Mouse (Mus musculus): ENCODE measurements around the gene Gm17622. TPM values are rescaled to one million over a fixed set of nuclear protein-coding genes. Genes with fewer than 3 reads are reported as not detected.

Gene Gm17622
- polyA plus RNA-seq, 1 experiment from 2014 or later, result not detected

DNA sequence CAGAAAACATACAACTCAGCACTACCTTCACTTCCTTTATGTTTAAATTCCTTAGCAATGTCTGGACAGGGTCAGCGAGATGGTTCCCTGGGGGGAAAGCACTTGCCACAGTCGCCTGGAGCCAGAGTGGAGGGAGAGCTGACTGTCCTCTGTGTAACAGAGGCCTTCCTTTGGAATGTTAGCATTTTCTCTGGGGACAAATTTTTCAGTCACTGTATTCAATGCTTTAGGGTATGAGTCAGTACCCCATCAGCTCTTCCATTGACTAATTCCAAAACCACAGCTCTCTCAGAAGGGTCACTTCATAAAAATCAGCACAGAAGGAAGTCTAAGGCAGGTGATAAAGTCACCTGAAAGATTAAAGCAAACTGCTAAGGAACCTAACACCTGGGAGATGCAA, 43.2 kb downstream of the Gm17622 start:
- no peaks in the 10 kb centered on the region for H3K36me3 ChIP-seq (ENCODE audit: control insufficient read depth, insufficient read depth, low read length)
- whole genome bisulfite sequencing, result 47% methylated on average over 2 of the region's 2 CpGs
- no peak overlapping the region for H3K4me2 ChIP-seq (ENCODE audit: low read length)
- H3K27ac ChIP-seq (replicated peaks; ENCODE audit: low read depth, low read length), result no peak overlapping the region
- H3K27me3 ChIP-seq (ENCODE audit: control insufficient read depth, insufficient read depth, low read length), result no peaks in the 10 kb centered on the region
- no peak for DNase-seq
- H3K9me3 ChIP-seq (ENCODE audit: control insufficient read depth, low read length), result 0 out of 2 replicates have a peak, but pooled peaks cover 5% of the 10 kb centered on the region
- H3K9ac ChIP-seq (replicated peaks; ENCODE audit: low read length), result no peak overlapping the region
- H3K4me3 ChIP-seq (replicated peaks; ENCODE audit: low read depth, low read length), result no peak overlapping the region
- H3K4me1 ChIP-seq (ENCODE audit: control insufficient read depth, insufficient read depth, low read length), result no peaks in the 10 kb centered on the region
- ATAC-seq (ENCODE audit: low FRiP score, low TSS enrichment), result no peak

DNA sequence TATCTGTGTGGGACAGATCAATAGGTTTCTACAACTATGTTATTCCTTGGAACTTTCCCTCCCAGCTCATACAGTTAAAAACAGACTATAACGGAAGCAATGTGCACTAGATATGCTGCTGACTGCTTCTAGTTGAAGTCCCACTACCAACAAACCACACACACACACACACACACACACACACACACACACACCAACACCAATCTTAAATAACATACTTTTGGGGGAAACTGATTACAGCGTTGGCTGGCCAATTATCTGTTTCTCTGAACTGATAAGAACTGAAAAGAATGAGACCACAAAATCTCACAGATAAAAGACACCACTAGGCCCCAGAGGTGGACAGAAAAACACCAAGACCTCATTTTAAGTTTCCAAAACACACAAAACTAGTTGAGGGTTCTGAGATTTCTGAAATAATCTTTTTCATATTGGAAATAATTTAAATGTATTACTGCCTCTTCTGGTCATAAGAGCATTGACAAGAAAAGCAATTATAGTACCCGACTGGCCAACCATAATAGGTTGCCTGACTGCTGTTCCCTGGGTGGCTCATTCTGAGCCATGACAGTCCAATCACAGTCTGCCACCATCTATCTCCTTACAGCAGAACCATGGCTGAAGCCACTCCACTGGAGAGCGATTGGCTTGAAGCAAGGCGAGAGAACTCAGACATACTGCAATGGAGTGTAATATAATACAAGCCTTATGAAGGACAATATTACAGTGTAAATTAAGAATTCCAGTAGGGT, 46.5 kb downstream of the Gm17622 start:
- Histone ChIP-seq H3K27me3 (ENCODE audit: control insufficient read depth, insufficient read depth, low read length) (no peaks in the 10 kb centered on the region), H3K9ac (replicated peaks; ENCODE audit: low read length) (no peak overlapping the region), H3K4me2 (ENCODE audit: low read length) (no peak overlapping the region), H3K27ac (replicated peaks; ENCODE audit: low read depth, low read length) (no peak overlapping the region), H3K9me3 (ENCODE audit: control insufficient read depth, low read length) (no peaks in the 10 kb centered on the region), H3K4me3 (replicated peaks; ENCODE audit: low read depth, low read length) (no peak overlapping the region), H3K36me3 (ENCODE audit: control insufficient read depth, insufficient read depth, low read length) (no peaks in the 10 kb centered on the region), H3K4me1 (ENCODE audit: control insufficient read depth, insufficient read depth, low read length) (0 out of 2 replicates have a peak, but pooled peaks cover 3% of the 10 kb centered on the region)
- 88% methylated on average over 5 of the region's 5 CpGs for WGBS
- no peak for DNase-seq
- no peak for ATAC-seq (ENCODE audit: low FRiP score, low TSS enrichment)

DNA sequence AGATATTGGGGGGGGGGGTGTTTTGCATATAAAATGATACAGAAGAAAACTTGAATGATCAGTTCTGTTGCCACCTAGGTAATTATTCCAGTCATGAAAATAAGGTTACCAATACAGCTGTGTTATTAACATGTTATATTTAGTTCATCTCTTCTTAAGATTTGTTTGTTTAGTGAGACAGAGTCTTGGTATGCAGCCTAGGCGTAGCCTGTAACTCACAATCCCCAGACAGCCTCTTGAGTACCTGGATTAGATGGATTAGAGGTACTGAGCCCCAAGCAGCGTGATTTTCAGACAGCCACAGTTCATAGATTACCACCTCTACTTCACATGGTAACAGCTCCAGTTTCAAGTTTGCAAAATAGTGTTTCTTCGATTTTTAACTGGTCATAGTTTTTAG, 47.6 kb downstream of the Gm17622 start:
- Histone ChIP-seq H3K9me3 (ENCODE audit: control insufficient read depth, low read length) (no peaks in the 10 kb centered on the region), H3K36me3 (ENCODE audit: control insufficient read depth, insufficient read depth, low read length) (no peaks in the 10 kb centered on the region), H3K9ac (replicated peaks; ENCODE audit: low read length) (no peak overlapping the region), H3K4me3 (replicated peaks; ENCODE audit: low read depth, low read length) (no peak overlapping the region), H3K4me1 (ENCODE audit: control insufficient read depth, insufficient read depth, low read length) (0 out of 2 replicates have a peak, but pooled peaks cover 3% of the 10 kb centered on the region), H3K27ac (replicated peaks; ENCODE audit: low read depth, low read length) (no peak overlapping the region), H3K27me3 (ENCODE audit: control insufficient read depth, insufficient read depth, low read length) (no peaks in the 10 kb centered on the region), H3K4me2 (ENCODE audit: low read length) (no peak overlapping the region)
- DNase-seq, result no peak
- 80% methylated on average over 3 of the region's 3 CpGs for WGBS
- ATAC-seq (ENCODE audit: low FRiP score, low TSS enrichment), result no peak

Other genes starting within 250 kb of the Gm17622 start
- gene Poc5, start 102.4 kb upstream of the Gm17622 start, polyA plus RNA-seq (2014; fragmentation: Nextera tagmentation; extraction: Ambion mirVana), result 20.0 and 25.4 TPM in 2 replicates
- not detected in 2 replicates for gene Ankdd1b, start 19.5 kb upstream of the Gm17622 start, polyA plus RNA-seq (2014; fragmentation: Nextera tagmentation; extraction: Ambion mirVana)
- gene Polk, start 51.8 kb downstream of the Gm17622 start, polyA plus RNA-seq (2014; fragmentation: Nextera tagmentation; extraction: Ambion mirVana), result 4.3 and 6.7 TPM in 2 replicates
- 9.1 and 9.8 TPM in 2 replicates for gene Col4a3bp, start 51.9 kb downstream of the Gm17622 start, polyA plus RNA-seq (2014; fragmentation: Nextera tagmentation; extraction: Ambion mirVana)
- 172 and 226 TPM in 2 replicates for gene Hmgcr, start 180.2 kb downstream of the Gm17622 start, polyA plus RNA-seq (2014; fragmentation: Nextera tagmentation; extraction: Ambion mirVana)